Mouse (Mus musculus) embryo, embryonic 10 days (tissue): Measurements from ENCODE around the gene Myo1e.

ENCODE experiments used
- DNase-seq: peaks from one replicate; pipeline ENCODE4 v3.0.0-alpha.2; 2015; ENCODE audit warnings: low spot score

Gene Myo1e

DNA sequence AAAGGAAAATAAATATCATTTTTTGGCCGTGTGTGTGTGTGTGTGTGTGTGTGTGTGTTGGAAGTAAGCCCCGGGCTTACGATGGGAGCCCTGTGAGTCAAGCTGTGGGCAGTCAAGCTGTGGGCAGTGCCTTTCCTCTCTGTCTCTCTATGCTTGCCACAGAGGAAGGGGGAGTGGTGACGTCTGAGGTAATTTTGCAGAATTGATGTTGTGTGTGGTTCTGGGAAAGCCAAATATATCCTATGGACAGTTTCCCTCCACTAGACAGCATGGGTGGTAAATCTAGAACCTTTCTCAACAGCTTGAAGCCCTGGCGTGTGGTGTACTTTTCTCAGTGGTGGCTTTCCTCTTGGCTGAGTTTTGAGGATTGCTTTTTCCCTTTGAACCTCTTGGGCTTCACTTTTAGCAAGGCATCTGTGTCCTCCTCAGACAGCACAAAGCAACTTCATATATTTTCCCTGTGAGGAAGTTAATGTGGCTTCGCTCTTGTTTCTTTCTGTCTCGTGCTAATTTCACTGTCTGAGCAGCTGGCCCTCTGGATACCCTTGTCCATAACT lies 77.5 kb downstream of the Myo1e start:
- DNase-seq: no peak

DNA sequence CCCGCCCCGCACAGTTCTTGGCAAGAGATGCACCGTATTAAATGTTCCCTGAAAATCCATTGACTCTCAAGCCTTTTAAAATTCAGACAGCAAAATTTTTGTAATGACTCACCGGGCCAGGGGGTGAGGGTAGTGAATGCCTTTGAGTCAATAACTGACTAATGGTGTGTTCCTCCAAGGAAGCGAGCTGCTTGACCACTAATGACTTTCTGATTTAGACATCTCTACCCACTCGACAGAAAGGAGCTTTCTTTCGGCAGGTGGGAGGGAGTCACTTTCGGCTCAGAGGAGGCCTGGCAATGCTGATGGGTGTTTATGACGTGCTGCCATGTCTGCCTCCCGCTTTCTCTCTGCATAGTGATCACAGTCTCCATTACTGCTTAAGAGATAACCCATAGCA lies 83.6 kb downstream of the Myo1e start:
- no peak for DNase-seq

DNA sequence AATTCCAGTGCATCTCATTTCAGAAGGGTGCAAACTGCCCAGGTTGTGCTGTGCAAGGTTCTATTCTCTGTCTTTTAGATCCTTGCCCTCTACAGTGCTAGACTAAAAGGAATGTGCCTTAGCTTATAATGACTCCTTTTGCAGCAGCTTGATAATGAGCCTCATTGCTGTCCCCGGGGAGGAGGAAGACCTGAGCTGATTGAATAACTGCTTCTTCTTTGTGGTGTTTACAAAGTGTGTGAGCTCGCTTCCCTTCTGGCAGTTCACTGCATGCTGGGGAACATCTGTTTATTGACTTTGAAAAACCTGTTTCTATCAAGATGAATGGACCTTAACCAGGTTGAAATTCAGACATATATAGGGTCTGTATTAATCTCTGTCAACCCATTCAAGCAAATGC lies 89.8 kb downstream of the Myo1e start:
- peak; percentile 35 for DNase-seq

DNA sequence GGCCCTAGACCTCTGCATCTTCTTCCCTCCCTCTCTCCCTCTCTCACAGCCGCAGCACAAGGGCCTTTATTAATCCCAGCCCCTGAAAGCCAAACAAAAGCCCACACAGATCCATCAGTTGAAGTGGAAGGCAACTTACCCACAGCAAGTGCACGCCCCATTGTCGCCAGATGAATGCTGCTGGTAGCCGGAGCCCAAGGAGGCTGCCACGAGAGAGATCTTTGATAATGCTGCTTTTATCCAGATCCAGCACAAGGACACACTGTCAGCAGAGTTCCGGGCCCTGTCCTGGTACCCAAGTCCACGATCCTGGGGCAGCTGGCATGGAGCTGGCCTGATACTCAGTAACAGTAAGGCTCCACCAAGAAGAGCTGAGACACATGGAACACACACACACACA lies 91.1 kb downstream of the Myo1e start:
- peak; percentile 63 for DNase-seq

DNA sequence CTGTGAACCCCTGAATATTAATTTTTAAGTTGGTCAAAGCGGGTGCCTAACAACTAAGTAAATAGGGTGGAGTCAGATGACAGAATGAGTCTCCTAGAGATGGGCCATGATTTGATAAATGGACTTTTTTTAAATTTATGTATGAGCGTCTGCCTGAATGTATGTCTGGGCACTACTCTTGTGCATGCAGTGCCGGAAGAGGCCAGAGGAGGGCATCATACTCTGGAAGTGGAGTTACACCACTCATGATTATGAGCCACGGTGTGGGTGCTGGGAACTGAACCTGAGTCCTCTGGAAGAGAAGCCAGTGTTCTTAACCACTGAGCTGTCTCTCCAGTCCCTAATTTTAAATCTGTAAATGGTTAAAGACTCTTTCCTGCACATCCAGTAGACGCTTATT lies 93.6 kb downstream of the Myo1e start:
- no peak for DNase-seq

DNA sequence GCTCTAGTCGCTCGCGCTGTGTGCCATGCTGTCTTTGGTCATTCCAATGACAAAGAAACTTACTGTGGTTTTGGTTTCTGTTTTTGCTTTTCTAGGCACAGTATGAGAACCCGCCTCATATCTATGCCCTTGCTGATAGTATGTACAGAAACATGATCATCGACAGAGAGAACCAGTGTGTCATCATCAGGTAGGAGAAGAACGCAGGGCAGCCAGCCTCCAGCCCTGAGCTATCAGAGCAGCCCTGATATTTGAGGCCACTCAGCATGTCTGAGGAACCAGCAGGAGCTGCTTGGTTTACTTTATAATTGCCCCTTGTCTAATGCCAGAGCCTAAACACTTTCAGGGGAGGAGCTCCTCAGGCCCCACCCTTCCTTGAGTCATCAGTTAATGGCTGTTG lies 94.4 kb downstream of the Myo1e start:
- no peak for DNase-seq

DNA sequence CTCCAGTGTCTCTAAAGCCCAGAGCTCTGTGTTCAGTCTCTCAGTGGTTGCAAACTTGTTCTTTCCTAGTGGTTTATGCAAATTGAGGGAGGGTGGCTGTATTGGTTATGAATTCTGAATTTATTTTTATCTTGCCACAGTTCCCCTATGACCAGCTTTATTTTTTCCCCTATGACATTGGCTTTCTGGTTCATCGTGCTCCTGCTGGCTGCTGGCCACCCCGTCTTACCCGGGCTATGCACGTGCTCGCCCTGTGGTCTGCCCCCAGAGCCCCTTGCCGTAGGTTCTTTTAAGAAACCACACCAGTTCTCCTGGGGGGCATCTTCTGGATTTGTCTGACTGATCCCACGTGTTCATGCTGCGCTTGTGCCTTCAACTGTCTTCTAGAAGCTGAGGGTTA lies 97.8 kb downstream of the Myo1e start:
- no peak for DNase-seq

DNA sequence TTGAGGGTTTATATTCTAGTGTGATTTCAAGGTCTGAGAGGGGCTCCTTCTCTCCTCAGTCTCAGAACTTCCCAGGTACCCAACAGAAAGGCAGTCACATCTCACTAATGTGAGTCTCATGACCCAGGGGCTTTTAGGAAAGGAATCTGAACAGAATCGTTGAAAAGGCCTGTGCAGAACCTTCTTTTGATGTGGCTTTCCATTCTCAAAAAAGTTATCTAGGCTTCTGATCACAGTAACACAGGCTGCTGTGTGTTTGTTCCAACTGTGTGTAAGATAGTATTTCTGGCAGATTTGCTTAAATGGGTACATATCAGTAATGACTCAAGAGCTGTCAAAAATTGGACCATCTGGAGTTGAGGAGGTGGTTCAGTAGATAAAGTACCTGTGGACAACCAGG lies 102.9 kb downstream of the Myo1e start:
- DNase-seq: no peak

DNA sequence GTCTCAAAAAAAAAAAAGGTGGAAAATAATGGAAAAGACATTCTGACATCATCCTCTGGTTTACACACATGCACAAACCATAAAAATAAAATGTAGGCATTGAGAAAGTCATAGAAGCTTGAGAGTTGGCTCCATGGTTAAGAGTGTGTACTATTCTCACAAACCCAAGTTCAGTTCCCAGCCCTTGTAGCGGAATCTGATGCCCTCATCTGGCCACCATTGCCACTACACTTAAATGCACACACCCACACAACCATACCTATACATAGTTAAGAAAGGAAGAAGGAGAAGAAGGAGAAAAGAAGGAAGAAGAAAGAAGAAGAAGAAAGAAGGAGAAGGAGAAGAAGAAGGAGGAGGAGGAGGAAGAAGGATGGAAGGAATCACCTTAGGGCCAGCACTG lies 106.9 kb downstream of the Myo1e start:
- DNase-seq: no peak

DNA sequence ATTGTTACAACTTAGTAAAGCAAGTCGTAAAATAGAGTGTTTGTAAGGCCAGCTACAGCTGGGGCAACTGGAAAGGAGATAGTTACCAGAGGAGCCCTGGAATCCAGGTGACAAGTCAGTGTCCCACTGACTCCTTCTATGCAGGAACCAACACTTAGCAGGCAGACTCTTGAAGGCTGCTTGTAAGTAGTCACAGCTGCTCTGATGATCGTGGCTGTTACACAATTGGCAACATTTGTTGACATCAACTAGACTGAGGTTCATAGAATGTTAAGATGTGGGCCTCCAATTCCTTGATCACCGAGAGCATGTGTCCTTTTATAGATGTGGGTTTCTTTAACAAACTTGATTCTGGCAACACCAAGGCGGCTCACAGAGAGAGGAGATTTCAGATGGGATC lies 108.0 kb downstream of the Myo1e start:
- DNase-seq: no peak

DNA sequence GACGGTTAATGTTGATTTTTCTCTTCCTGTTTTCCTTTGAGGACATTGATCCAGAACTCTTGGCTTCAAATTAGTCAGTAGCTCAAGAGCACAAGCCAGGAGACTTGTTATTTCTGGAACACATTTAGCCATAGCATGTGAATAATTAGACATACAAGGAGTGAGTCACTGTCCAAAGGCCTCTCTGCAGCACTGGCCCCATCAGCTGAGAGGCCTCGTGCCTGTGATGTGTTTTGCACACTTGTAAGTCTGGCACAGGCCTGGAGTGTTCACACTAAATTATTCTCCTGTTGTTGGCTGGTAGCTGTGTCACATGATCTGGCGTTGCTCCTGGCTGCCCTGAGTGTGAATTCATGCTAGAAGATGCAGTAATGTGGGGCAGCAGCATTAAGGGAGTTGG lies 111.5 kb downstream of the Myo1e start:
- no peak for DNase-seq

DNA sequence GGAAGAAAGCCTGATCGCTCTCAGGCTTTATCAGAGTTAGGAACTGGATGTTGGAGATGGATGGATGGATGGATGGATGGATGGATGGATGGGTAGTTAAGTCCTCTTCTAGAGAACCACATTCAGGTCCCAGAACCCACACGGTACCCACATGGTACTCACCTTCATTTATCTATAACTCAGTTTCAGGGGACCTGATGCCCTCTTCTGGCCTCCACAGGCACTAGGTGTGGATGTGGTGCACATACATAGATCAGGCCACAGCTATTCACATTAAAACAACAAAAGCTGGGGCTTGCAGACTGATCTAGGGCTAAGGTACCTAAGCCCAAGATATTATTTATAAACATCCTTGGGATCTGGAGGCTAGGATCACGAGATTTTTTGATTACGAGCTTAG lies 117.2 kb downstream of the Myo1e start:
- DNase-seq: no peak

DNA sequence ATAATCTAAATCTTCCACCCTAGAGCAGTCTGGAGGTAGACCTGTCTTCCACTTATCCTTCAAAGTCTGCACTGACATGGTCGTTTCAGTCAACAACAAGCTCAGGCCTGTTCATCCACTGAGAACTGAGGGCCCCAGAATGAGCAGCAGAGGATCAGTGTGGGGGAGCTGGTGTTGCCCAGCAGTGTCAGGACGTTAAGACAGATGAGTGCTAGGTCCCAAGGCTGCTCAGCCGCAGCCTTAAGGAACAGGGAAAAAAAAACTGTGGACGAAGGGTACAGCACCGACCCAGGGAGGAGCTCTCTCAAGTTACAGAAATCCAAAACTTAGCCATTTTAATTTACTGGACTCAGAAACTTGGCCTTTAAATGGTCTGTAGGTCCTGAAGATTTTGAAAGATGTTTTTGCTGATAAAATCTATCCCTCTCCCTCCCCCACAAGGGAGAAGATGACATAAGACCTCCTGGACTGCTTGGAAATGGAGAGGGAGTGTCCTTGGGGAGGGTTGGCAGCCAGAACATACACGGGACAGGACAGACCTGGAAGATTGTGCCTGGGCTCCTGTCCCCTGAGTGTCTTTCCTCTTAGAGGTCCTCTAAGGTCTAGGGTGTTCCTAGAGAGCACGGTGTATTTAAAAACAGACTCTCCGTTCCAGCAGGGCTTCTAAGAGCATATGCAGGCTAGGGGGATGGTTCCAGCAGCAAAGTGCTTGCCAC lies 118.9 kb downstream of the Myo1e start:
- DNase-seq: no peak

DNA sequence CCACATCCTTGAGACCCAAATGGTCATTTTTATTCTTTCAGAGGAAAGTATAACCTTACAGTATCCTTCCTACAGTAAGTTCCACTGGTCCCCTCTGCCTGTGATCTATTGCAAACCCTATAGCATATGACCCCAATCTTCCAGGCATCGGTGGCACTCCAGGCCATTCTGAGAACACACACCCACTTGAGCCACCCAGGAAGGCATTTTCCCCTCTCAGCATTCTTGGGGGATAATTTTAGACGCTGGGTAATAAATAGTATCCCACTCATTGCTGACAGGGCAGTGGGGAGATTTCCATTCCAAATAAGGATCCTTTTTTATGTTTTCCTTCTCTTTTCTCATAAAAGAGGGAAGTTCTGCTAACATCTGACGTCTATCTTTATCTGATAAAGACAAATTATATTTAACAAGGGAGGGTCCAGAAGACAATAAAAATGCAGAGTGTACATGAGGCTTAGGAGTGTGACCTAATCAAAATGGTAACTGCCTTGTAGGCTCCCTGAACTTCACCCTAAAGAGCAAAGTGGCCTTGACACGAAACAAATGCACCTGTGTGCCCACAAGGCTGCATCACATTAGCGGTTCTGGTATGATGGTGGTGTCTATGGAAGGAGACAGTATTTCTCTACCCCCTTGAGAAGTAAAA lies 121.2 kb downstream of the Myo1e start:
- DNase-seq: no peak

DNA sequence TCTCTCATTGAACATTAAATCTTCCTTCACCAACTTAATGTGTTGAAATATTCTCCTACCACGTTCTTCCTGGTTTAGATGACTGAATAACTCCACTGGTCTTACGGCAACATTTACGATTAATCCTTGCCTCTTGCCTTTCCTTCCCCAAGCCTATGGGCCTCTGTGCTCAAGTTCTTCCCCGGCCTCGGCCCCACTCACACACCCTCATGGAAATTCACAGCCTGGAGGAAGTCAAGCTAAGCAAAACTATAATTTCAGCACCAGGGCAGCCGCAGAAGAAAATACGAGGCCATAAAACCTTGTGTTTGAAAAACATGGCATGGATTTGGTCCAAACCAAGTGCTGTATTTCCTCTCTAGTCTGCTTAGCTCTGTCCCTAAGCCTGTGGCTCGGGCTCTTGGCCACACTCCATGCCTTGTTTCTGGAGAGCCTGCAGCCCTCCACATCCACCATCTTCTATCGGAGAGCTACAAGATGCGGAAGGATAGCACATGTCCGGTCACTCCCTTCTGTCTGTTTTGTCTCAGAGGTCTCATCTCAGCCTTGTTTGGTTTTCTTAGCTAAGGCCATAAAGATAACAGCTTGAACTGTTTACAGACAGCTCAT lies 124.7 kb downstream of the Myo1e start:
- DNase-seq: no peak

DNA sequence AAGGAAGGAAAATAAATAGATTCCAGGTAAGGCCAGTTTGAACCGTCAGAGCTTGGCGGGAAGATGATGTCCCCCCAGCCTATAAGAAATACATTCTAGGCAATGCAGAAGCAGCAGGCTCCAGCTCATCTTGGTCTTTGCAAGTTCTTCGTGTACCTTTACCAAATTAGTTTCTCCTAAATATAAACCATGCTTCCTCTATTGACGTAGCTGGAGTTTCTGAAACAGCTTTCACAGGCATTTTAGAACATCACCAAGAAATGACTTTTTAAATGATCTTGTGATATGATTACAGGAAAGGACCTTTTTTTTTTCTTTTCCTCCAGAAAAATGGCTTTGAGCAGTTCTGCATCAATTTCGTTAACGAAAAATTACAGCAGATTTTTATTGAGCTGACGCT lies 131.2 kb downstream of the Myo1e start:
- DNase-seq: no peak

DNA sequence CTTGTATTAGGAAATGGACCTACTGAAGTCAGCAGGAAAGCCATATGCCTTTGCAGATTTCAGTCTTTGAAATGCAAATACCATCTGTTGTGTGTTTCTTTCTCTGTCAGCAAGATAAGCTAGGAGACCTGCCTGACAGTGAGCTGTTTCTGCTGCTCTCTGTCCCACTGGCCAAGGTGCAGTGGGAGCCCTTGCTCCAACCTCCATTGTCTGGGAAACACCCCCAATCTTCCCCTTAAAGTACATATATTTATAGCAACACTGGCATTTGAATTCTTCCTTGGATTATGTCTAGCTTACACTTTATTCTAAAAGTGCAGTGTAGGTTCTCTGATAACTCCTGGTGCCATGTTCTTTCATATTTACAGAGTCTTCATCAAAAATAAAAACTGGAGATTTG lies 131.7 kb downstream of the Myo1e start:
- no peak for DNase-seq

DNA sequence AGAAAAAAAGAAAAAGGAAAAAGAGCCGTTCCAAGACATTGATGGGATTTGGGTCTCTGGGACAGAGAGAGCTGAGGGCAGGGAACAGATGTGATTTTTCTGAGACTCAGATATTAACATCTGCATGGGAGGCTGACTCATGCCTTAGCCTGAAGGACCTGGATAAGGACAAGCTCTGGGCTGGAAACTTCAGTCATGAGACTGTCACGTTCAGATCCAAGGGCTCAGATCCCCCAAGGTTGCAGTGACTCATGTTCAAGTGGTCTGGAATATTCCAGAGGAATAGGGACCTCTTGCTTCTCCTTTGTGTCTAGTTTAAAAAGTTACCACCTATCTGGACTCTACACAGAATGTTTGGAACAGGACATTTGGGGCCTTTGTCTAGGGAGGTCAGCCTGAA lies 142.1 kb downstream of the Myo1e start:
- no peak for DNase-seq

DNA sequence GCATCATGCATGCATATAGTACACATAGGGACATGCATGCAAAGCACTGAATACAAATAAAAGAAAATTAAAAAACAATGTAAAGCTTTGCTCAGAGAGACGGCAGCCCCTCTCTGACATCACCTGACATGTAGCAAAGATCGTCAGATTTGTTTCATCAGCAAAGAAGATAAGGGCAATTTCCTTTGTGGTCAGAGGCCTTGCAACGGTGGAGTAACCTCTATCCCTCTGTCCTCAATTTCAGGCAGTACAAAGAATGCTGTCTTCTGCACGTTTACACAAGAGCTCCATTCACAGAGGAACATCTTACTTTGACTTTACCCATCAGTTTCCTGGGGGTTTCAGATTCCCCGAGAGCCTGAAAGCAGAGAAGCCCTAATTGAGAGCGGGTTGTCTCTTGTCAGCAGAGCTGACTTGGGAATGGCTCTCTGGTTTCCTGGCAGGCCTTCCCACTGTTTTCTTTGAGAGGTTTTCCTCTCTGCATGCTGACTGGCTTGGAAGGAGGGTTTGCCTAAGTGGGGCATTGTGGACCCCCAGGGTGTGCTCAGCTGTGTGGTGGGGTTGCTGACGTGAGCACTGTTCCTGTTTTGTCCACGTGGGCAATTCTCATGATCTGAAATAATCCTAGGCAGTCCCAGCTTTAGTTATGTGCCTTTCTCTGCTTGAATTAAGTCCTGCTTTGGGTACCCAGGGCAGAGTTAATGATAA lies 144.6 kb downstream of the Myo1e start:
- DNase-seq: peak; percentile 38

DNA sequence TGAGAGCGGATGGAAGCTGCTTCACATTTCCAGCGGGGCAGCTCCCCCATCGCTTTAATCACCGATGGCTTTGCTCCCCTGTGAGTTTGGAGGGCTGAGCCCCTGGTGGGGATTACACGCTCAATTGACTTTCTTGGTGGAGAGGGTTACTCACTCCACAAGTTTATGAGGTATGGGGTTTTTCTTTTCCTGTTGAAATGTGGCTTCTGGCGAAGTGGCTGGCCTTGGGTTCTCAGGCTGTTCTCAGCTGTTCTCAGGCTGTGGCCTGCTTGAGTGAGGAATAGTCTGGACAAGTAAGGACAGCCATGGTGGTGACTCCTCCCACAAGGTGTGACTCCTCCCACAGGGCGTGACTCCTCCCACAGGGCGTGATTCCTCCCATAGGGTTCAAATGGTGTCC lies 149.1 kb downstream of the Myo1e start:
- DNase-seq: peak; percentile 8

DNA sequence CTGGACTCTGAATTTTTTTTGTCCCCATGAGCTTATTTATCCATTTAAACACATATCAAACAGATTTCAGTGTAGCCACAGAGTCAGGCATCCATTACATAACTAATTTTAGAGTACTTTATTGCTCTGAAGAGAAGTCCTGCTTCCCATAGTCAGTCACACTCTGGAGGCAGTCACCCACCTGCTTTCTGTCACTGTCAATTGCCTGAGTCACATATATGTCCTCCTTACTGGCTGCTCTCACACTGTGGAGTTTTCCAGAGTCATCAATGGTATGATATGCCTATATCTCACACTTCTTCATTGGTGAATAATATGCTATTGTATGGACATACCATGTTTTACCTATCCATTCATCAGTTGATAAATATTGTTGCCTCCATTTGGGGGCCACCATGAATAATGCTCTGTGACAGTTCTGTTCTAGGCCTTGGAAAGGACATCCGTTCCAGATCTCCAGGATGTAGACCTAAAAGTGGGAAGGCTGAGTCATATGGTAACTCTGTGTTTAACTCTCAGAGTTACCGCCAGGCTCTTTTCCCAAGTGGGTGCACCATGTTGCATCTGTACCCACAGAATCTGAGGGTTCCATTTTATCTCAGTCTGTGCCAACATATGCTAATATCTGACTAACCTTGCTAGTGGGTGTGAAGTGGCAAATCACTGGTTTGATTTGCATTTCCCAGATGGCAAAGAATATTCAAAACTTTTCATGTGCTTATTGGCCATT lies 152.4 kb downstream of the Myo1e start:
- no peak for DNase-seq

DNA sequence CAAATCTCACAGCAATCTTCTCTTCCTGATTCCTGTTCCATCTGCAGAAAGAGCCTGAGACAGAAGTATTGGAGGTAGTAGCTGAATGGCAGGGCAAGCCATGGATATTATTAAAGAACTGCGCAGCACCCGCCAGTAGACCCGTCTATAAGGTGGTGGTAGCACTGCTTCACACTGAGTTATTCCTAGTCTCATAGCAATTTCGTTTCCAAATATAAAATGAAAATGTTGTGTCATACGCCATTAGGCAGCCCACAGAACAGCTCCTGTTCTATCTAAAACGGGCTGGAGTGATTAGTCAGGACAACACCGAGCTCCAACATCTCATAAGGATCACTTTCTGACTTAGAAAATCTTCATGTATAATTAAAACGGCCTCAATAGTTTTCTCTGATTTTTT lies 157.6 kb downstream of the Myo1e start:
- DNase-seq: no peak
